Mouse (Mus musculus) cortical plate, adult 2 months (tissue): ENCODE data around the gene Sult4a1.

ENCODE experiments used
- CTCF ChIP-seq: fragments of 200-500 bp; IDR thresholded peaks from 2 replicates; pipeline ENCODE4 v1.5.1; 2011; ENCODE audit warnings: mild to moderate bottlenecking, control low read depth, low read length; ENCODE audit not compliant: insufficient read depth; ENCODE audit errors: extremely low read depth
- POLR2A ChIP-seq: fragments of 200-500 bp; IDR thresholded peaks from 2 replicates; pipeline ENCODE4 v1.6.1; 2011; ENCODE audit warnings: mild to moderate bottlenecking, low read length, control low read depth; ENCODE audit not compliant: insufficient read depth; ENCODE audit errors: extremely low read depth

GRCm38 (mm10) chr15:84070116-84070676 is 35.4 kb downstream of the Sult4a1 start:
- TF ChIP-seq POLR2A (no peak), CTCF (no peak)
